Mouse (Mus musculus): ENCODE data around the gene Etnk1.

- TF ChIP-seq POLR2A (IDR thresholded peaks at IDR 0.05; ENCODE audit: insufficient read depth, low read depth, low read length) (no peak), CTCF (IDR thresholded peaks at IDR 0.05) (no peak), EP300 (IDR thresholded peaks at IDR 0.05; ENCODE audit: insufficient read depth, low read depth, low read length) (no peak)
Measured at GRCm38 (mm10) chr6:143232718-143233117, 65.7 kb downstream of the Etnk1 start.
